In genomic region chr1:184860276-184860675, GRCm38 (mm10) we compare ENCODE assay signal across 15 mouse cellular contexts. TPM values are rescaled to one million over a fixed set of nuclear protein-coding genes. Genes with fewer than 3 reads are reported as not detected.
DNase-seq lines count a peak whose midpoint lies in the region; ATAC-seq and TF ChIP-seq lines count a peak whose summit lies in the region.
"Had no signal": no experiment of that assay in that cellular context is flagged by ENCODE, and none has a peak within 500 bp of the region (broad histone marks: within the 10 kb centered on the region; RNA-seq: fewer than 3 reads in every experiment).

No protein-coding gene starts in this region.

- H3K9me3 ChIP-seq in forebrain, embryonic 10.5 days, result no peaks in the 10 kb centered on the region
- H3K9me3 ChIP-seq in forebrain, postnatal 0 days (ENCODE audit: low read length), result no peaks in the 10 kb centered on the region
- H3K9me3 ChIP-seq in liver, embryonic 13.5 days (replicated peaks), result no peaks in the 10 kb centered on the region
- H3K9me3 ChIP-seq in liver, postnatal 0 days (ENCODE audit: low read length), result no peaks in the 10 kb centered on the region
- H3K9me3 ChIP-seq in heart, embryonic 15.5 days (replicated peaks), result no peaks in the 10 kb centered on the region
- H3K9me3 ChIP-seq: G1E; hindbrain, embryonic 10.5 days; kidney, embryonic 15.5 days; midbrain, embryonic 12.5 days; neural tube, embryonic 13.5 days had no signal

- no peak overlapping the region for H3K9ac ChIP-seq in forebrain, postnatal 0 days
- H3K9ac ChIP-seq in liver, embryonic 13.5 days, result no peak overlapping the region
- no peak overlapping the region for H3K9ac ChIP-seq in liver, postnatal 0 days (replicated peaks)
- no peak overlapping the region for H3K9ac ChIP-seq in heart, embryonic 15.5 days
- H3K9ac ChIP-seq: kidney, embryonic 15.5 days; midbrain, embryonic 12.5 days; neural tube, embryonic 13.5 days had no signal

- 79% methylated on average over 3 of the region's 3 CpGs for WGBS in forebrain, embryonic 10.5 days
- 77% methylated on average over 3 of the region's 3 CpGs for WGBS in forebrain, postnatal 0 days
- 39% methylated on average over 3 of the region's 3 CpGs for WGBS in liver, embryonic 13.5 days (ENCODE audit: insufficient replicate concordance)
- 46% methylated on average over 3 of the region's 3 CpGs for WGBS in liver, postnatal 0 days (ENCODE audit: insufficient replicate concordance)
- 32% methylated on average over 3 of the region's 3 CpGs for WGBS in heart, embryonic 15.5 days

- no peak for TF ChIP-seq EP300 in liver, postnatal 0 days (IDR thresholded peaks at IDR 0.05; ENCODE audit: low read depth)

- H3K4me3 ChIP-seq in forebrain, embryonic 10.5 days, result no peak overlapping the region
- H3K4me3 ChIP-seq in forebrain, postnatal 0 days (ENCODE audit: low read depth, low read length), result no peak overlapping the region
- no peak overlapping the region for H3K4me3 ChIP-seq in liver, embryonic 13.5 days (replicated peaks)
- no peak overlapping the region for H3K4me3 ChIP-seq in liver, postnatal 0 days (ENCODE audit: low read depth, low read length)
- no peak overlapping the region for H3K4me3 ChIP-seq in heart, embryonic 15.5 days
- H3K4me3 ChIP-seq: erythroblast, embryonic 14.5 days; hindbrain, embryonic 10.5 days; kidney, embryonic 15.5 days; midbrain, embryonic 12.5 days; neural tube, embryonic 13.5 days had no signal

- peaks cover 49% of the 10 kb centered on the region for H3K27me3 ChIP-seq in forebrain, embryonic 10.5 days (ENCODE audit: poor library complexity, severe bottlenecking)
- no peaks in the 10 kb centered on the region for H3K27me3 ChIP-seq in forebrain, postnatal 0 days (ENCODE audit: insufficient read depth, low read length)
- no peaks in the 10 kb centered on the region for H3K27me3 ChIP-seq in liver, embryonic 13.5 days
- H3K27me3 ChIP-seq in liver, postnatal 0 days (ENCODE audit: insufficient read depth, low read length), result no peaks in the 10 kb centered on the region
- H3K27me3 ChIP-seq in heart, embryonic 15.5 days, result no peaks in the 10 kb centered on the region
- H3K27me3 ChIP-seq: kidney, embryonic 15.5 days; midbrain, embryonic 12.5 days had no signal

- H3K27ac ChIP-seq in forebrain, embryonic 10.5 days, result 0 out of 2 replicates have a peak overlapping the region, but pooled peaks have one; percentile 48
- no peak overlapping the region for H3K27ac ChIP-seq in forebrain, postnatal 0 days (ENCODE audit: low read depth, low read length)
- H3K27ac ChIP-seq in liver, embryonic 13.5 days, result no peak overlapping the region
- H3K27ac ChIP-seq in liver, postnatal 0 days (ENCODE audit: low read depth), result no peak overlapping the region
- H3K27ac ChIP-seq in heart, embryonic 15.5 days, result 0 out of 2 replicates have a peak overlapping the region, but pooled peaks have one; percentile 24
- H3K27ac ChIP-seq: hindbrain, embryonic 10.5 days; kidney, embryonic 15.5 days; midbrain, embryonic 12.5 days; neural tube, embryonic 13.5 days had no signal

- DNase-seq in forebrain, embryonic 10.5 days (ENCODE audit: extremely low spot score, low spot score), result no peak
- DNase-seq in forebrain, postnatal 0 days, result no peak
- DNase-seq in liver, embryonic 13.5 days, result no peak
- no peak for DNase-seq in liver, postnatal 0 days
- peak; percentile 75 for DNase-seq in lung, postnatal 36 days
- no peak for DNase-seq in cerebellum, adult 11-12 months
- DNase-seq in left cerebral cortex, adult 9 months (ENCODE audit: low spot score in 2 of 2), result no peak
- DNase-seq: thymus, postnatal 4 days had no signal

- peaks cover 21% of the 10 kb centered on the region for H3K4me1 ChIP-seq in forebrain, embryonic 10.5 days
- H3K4me1 ChIP-seq in forebrain, postnatal 0 days (ENCODE audit: insufficient read depth), result no peaks in the 10 kb centered on the region
- H3K4me1 ChIP-seq in liver, embryonic 13.5 days (replicated peaks), result 0 out of 2 replicates have a peak, but pooled peaks cover 4% of the 10 kb centered on the region
- peaks cover 21% of the 10 kb centered on the region for H3K4me1 ChIP-seq in liver, postnatal 0 days (ENCODE audit: insufficient read depth)
- 0 out of 2 replicates have a peak, but pooled peaks cover 3% of the 10 kb centered on the region for H3K4me1 ChIP-seq in heart, embryonic 15.5 days (replicated peaks)
- H3K4me1 ChIP-seq: midbrain, embryonic 12.5 days; neural tube, embryonic 13.5 days had no signal

- TF ChIP-seq CTCF in forebrain, postnatal 0 days (IDR thresholded peaks at IDR 0.05; ENCODE audit: low read depth), result no peak
- no peak for TF ChIP-seq CTCF in liver, postnatal 0 days (IDR thresholded peaks at IDR 0.05; ENCODE audit: low read depth)

- ATAC-seq in forebrain, postnatal 0 days, result no peak
- ATAC-seq in liver, embryonic 13.5 days (ENCODE audit: low read depth), result 0 out of 2 replicates have a peak, but pooled peaks have one; percentile 7
- ATAC-seq in liver, postnatal 0 days, result no peak
- ATAC-seq in heart, embryonic 15.5 days (replicated peaks; ENCODE audit: insufficient number of reproducible peaks, insufficient read depth, low FRiP score, low read depth), result peak; percentile 48; the same call in 1 of the 2 replicates

- H3K4me2 ChIP-seq in forebrain, postnatal 0 days (ENCODE audit: low read depth), result no peak overlapping the region
- H3K4me2 ChIP-seq in liver, embryonic 13.5 days, result no peak overlapping the region
- no peak overlapping the region for H3K4me2 ChIP-seq in liver, postnatal 0 days (ENCODE audit: low read depth, low read length)
- H3K4me2 ChIP-seq in heart, embryonic 15.5 days, result no peak overlapping the region
- H3K4me2 ChIP-seq: kidney, embryonic 15.5 days; midbrain, embryonic 12.5 days; neural tube, embryonic 13.5 days had no signal

- H3K36me3 ChIP-seq in forebrain, embryonic 10.5 days (replicated peaks), result no peaks in the 10 kb centered on the region
- no peaks in the 10 kb centered on the region for H3K36me3 ChIP-seq in forebrain, postnatal 0 days (ENCODE audit: insufficient read depth)
- no peaks in the 10 kb centered on the region for H3K36me3 ChIP-seq in liver, embryonic 13.5 days
- H3K36me3 ChIP-seq in liver, postnatal 0 days (replicated peaks; ENCODE audit: insufficient read depth, low read length), result no peaks in the 10 kb centered on the region
- H3K36me3 ChIP-seq in heart, embryonic 15.5 days, result no peaks in the 10 kb centered on the region
- H3K36me3 ChIP-seq: G1E; hindbrain, embryonic 10.5 days; kidney, embryonic 15.5 days; midbrain, embryonic 12.5 days; neural tube, embryonic 13.5 days had no signal

RNA-seq across cellular contexts. Expression of gene Marc2, which starts 14.0 kb away (rescaled TPM):
- polyA plus RNA-seq in forebrain, embryonic 10.5 days (2016; fragmentation: Nextera tagmentation; extraction: Ambion mirVana), result 78.1 and 82.6 TPM in 2 replicates
- 60.1 and 65.5 TPM in 2 replicates for total RNA-seq in forebrain, postnatal 0 days (2014; rRNA removed)
- polyA plus RNA-seq in forebrain, postnatal 0 days (2015; fragmentation: Nextera tagmentation; extraction: Ambion mirVana), result 138 and 139 TPM in 2 replicates
- polyA plus RNA-seq in liver, embryonic 13.5 days (2015; fragmentation: Nextera tagmentation; extraction: Ambion mirVana), result 189 and 193 TPM in 2 replicates
- 608 and 698 TPM in 2 replicates for polyA plus RNA-seq in liver, postnatal 0 days (2015; fragmentation: Nextera tagmentation; extraction: Ambion mirVana)
- 115 and 120 TPM in 2 replicates for polyA plus RNA-seq in heart, embryonic 15.5 days (2015; fragmentation: Nextera tagmentation; extraction: Ambion mirVana)

RNA-seq across cellular contexts. Expression of gene C130074G19Rik, which starts 22.7 kb away (rescaled TPM):
- 0.56 and 0.58 TPM in 2 replicates for polyA plus RNA-seq in forebrain, embryonic 10.5 days (2016; fragmentation: Nextera tagmentation; extraction: Ambion mirVana)
- total RNA-seq in forebrain, postnatal 0 days (2014; rRNA removed), result 9.5 and 10.7 TPM in 2 replicates
- polyA plus RNA-seq in forebrain, postnatal 0 days (2015; fragmentation: Nextera tagmentation; extraction: Ambion mirVana), result 0.94 and 1.2 TPM in 2 replicates
- polyA plus RNA-seq in liver, embryonic 13.5 days (2015; fragmentation: Nextera tagmentation; extraction: Ambion mirVana), result 1.3 and 1.6 TPM in 2 replicates
- 5.6 and 6.5 TPM in 2 replicates for polyA plus RNA-seq in liver, postnatal 0 days (2015; fragmentation: Nextera tagmentation; extraction: Ambion mirVana)
- 0.93 and 1.4 TPM in 2 replicates for polyA plus RNA-seq in heart, embryonic 15.5 days (2015; fragmentation: Nextera tagmentation; extraction: Ambion mirVana)
- total RNA-seq: G1E had no signal
- polyA plus RNA-seq: G1E had no signal

RNA-seq across cellular contexts. Expression of gene Marc1, which starts 49.2 kb away (rescaled TPM):
- polyA plus RNA-seq in forebrain, embryonic 10.5 days (2016; fragmentation: Nextera tagmentation; extraction: Ambion mirVana), result not detected in 2 replicates
- 0.15 and 0.24 TPM in 2 replicates for total RNA-seq in forebrain, postnatal 0 days (2014; rRNA removed)
- 0.11 and 0.45 TPM in 2 replicates for polyA plus RNA-seq in forebrain, postnatal 0 days (2015; fragmentation: Nextera tagmentation; extraction: Ambion mirVana)
- 13.4 and 13.8 TPM in 2 replicates for polyA plus RNA-seq in liver, embryonic 13.5 days (2015; fragmentation: Nextera tagmentation; extraction: Ambion mirVana)
- polyA plus RNA-seq in liver, postnatal 0 days (2015; fragmentation: Nextera tagmentation; extraction: Ambion mirVana), result 204 and 234 TPM in 2 replicates
- 0.39 TPM in 1 of 2 replicates, not detected in the other for polyA plus RNA-seq in heart, embryonic 15.5 days (2015; fragmentation: Nextera tagmentation; extraction: Ambion mirVana)
- total RNA-seq: G1E had no signal
- polyA plus RNA-seq: erythroblast, embryonic 14.5 days; G1E; hindbrain, embryonic 10.5 days; neural tube, embryonic 13.5 days had no signal

Comparison
In these comparisons a context has a peak if more than half of its experiments do, and no peak if none do; other contexts are left out.
1. H3K27ac ChIP-seq: peak in forebrain, embryonic 10.5 days (single experiment) and heart, embryonic 15.5 days (single experiment); none in forebrain, postnatal 0 days (single experiment), liver, embryonic 13.5 days (single experiment) and liver, postnatal 0 days (single experiment).
2. ATAC-seq: peak in liver, embryonic 13.5 days (single experiment) and heart, embryonic 15.5 days (single experiment); none in forebrain, postnatal 0 days (single experiment) and liver, postnatal 0 days (single experiment).
3. RNA of gene Marc1, which starts 49.2 kb away (polyA plus RNA-seq): 204 to 234 TPM in liver, postnatal 0 days; 13.4 to 13.8 TPM in liver, embryonic 13.5 days, 0.11 to 0.45 TPM in forebrain, postnatal 0 days, not detected in forebrain, embryonic 10.5 days and 0.39 TPM in heart, embryonic 15.5 days; every median in the first group is over 10 times any median in the second.